Mouse (Mus musculus): Measurements from ENCODE around the gene Rffl.
"Not testable (repeated sequence)": the region's sequence is repeated elsewhere in the genome, so short reads cannot be mapped to it uniquely, and the experiment has no call there.

Rffl gene

GRCm38 (mm10) chr11:82844771-82845414, 26.1 kb downstream of the Rffl start:
- no peak for DNase-seq

GRCm38 (mm10) chr11:82838511-82838910, 32.5 kb downstream of the Rffl start:
- DNase-seq, result no peak

- no peak for DNase-seq
These were observed 33.2 kb downstream of the Rffl start for GRCm38 (mm10) chr11:82837848-82838247.

GRCm38 (mm10) chr11:82837192-82837591, 33.8 kb downstream of the Rffl start:
- DNase-seq, result no peak

GRCm38 (mm10) chr11:82835616-82836432, 35.2 kb downstream of the Rffl start:
- no peak for DNase-seq

GRCm38 (mm10) chr11:82834359-82834758, 36.7 kb downstream of the Rffl start:
- not testable (repeated sequence) for DNase-seq

- DNase-seq, result no peak
These were observed 37.1 kb downstream of the Rffl start for GRCm38 (mm10) chr11:82833929-82834328.

- not testable (repeated sequence) for DNase-seq
These were observed 38.6 kb downstream of the Rffl start for GRCm38 (mm10) chr11:82832402-82832801.

GRCm38 (mm10) chr11:82831008-82831893, 39.8 kb downstream of the Rffl start:
- DNase-seq, result no peak

- DNase-seq, result no peak
These were observed 44.2 kb downstream of the Rffl start for GRCm38 (mm10) chr11:82826818-82827217.

- no peak for DNase-seq
These were observed 50.1 kb downstream of the Rffl start for GRCm38 (mm10) chr11:82820788-82821456.

- peak; percentile 86 for DNase-seq
These were observed 51.7 kb downstream of the Rffl start for GRCm38 (mm10) chr11:82819350-82819749.

GRCm38 (mm10) chr11:82808485-82808884, 62.5 kb downstream of the Rffl start:
- no peak for DNase-seq

GRCm38 (mm10) chr11:82807370-82807769, 63.6 kb downstream of the Rffl start:
- DNase-seq, result no peak

- DNase-seq, result no peak
These were observed 64.4 kb downstream of the Rffl start for GRCm38 (mm10) chr11:82806656-82807055.

GRCm38 (mm10) chr11:82783453-82783852, 87.6 kb downstream of the Rffl start:
- DNase-seq, result no peak

GRCm38 (mm10) chr11:82782197-82782596, 88.8 kb downstream of the Rffl start:
- DNase-seq, result no peak

GRCm38 (mm10) chr11:82780983-82781903, 89.8 kb downstream of the Rffl start, which contains the start of gene Lig3:
Lig3 (plus strand) TSS chr11:82781108.
- DNase-seq, result peak; percentile 98

- DNase-seq, result no peak
These were observed 90.9 kb downstream of the Rffl start for GRCm38 (mm10) chr11:82780134-82780533.

GRCm38 (mm10) chr11:82764438-82764924, 106.5 kb downstream of the Rffl start:
- no peak for DNase-seq

GRCm38 (mm10) chr11:82763742-82764437, 107.1 kb downstream of the Rffl start, which contains the start of the genes Cct6b and Zfp830:
Cct6b (minus strand) TSS chr11:82764321.
Zfp830 (plus strand) TSS chr11:82764345.
- DNase-seq, result peak; percentile 92
